Mouse (Mus musculus) cerebellum, postnatal 10 days (tissue): ENCODE data around the gene Slc1a4.

Experiments
- DNase-seq, 2 experiments: peaks; one replicate each; pipeline ENCODE4 v3.0.0; 2021; ENCODE audit warnings: mixed read lengths in 2 of 2

Slc1a4 gene

DNA sequence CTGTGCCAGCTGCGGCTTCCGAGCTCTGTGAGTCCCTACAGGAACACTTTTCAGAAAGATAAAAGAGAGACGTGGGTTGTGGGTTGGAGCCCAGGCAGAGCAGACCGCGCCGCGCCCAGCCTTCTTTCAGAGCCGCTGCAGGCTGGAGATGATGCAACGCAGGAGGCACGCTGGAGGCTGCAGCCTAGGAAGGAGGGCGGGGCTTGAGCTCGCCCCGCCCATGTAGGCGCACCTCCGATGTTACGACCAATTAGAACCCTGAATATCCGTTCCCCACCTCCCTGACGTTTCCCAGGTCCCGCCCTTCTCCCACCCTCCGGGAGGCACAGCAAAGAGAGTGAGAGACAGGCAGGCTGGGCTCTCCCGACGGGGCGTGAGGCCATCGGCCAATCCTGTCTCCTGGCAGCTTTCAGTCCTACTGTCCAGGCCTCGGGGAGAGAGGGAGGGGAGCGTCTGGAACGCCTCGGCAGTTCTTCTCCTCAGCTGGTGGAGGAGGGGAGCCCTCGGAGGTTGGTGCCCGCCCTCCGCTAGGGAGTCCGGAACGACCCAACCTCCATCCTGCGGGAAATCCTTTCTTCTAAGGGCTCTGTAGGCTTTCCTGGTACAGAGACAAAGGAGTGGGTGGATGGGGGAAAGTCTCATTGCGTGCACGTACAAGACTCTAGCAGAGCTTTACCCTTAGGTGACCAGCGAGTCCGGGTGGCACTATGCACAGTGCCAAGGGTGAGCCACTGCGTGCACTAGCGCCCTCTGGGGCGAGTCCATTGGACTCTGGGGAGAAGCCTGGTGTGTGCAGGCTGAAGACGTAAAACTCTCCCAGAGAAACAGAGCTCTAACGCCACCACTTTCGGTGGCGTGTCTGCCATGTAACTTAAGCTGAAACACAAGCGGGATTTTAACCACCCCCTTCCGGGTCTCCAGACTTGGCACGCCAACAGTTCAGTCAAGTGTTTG, at the start of gene Slc1a4:
Gene Slc1a4, minus strand, starts transcription at position 153 of the 954 bp plus-strand sequence.
- DNase-seq: peak; percentile 94 to 97

- no peak for DNase-seq
Observed at GRCm38 (mm10) chr11:20380106-20380505, 47.6 kb upstream of the Slc1a4 start.

GRCm38 (mm10) chr11:20376642-20377041, 44.1 kb upstream of the Slc1a4 start:
- DNase-seq: no peak

DNA sequence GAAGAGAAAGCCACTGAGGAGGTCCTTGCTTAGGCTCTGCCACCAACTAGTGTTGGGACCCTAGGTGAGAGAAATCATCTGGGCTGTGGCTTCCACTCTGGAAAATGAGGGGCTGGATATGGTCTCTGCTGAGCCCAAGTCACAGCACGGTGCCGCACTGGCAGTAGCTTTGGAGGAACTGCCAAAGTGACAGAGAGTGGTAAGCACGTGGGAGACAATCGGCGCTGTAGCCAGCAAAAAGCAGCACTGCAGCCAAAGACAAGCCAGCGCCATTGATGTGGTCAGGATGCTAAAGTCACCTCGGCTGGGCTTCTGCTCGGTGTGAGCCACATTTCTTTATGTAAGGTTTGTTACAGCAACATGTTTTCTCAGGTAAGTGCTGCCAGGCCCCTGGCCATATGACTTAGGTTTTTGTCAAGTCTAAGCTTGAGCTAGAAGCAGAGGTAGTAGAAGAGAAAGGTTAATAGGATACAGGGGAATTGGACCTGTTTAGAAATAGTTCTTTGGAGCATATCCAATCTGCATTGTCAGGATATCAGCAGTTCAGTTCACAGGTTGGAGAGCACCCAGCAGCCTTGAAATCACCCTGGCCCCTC, 40.2 kb upstream of the Slc1a4 start:
- peak; percentile 77 to 84 for DNase-seq

DNA sequence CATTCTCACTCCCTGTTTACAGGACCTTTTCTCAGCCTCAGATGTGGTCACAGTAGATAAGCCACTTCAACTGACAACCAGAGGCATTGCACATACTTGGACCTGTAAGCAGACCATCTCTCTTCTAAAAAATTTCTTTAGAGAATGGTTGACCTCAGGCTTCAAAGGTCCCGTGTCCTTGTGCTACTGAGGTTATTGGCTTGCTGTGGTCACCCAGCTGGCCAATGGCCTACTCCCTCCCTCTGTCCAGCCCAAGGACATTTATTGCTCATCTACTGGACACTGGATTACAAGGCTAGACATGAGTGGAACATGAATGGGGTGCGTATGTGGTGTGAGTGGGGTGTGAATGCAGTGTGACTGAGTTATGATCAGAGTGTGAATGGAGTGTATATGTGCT, 38.0 kb upstream of the Slc1a4 start:
- no peak for DNase-seq

GRCm38 (mm10) chr11:20366456-20366855, 33.9 kb upstream of the Slc1a4 start:
- no peak for DNase-seq

GRCm38 (mm10) chr11:20361354-20361753, 28.8 kb upstream of the Slc1a4 start:
- no peak for DNase-seq

DNA sequence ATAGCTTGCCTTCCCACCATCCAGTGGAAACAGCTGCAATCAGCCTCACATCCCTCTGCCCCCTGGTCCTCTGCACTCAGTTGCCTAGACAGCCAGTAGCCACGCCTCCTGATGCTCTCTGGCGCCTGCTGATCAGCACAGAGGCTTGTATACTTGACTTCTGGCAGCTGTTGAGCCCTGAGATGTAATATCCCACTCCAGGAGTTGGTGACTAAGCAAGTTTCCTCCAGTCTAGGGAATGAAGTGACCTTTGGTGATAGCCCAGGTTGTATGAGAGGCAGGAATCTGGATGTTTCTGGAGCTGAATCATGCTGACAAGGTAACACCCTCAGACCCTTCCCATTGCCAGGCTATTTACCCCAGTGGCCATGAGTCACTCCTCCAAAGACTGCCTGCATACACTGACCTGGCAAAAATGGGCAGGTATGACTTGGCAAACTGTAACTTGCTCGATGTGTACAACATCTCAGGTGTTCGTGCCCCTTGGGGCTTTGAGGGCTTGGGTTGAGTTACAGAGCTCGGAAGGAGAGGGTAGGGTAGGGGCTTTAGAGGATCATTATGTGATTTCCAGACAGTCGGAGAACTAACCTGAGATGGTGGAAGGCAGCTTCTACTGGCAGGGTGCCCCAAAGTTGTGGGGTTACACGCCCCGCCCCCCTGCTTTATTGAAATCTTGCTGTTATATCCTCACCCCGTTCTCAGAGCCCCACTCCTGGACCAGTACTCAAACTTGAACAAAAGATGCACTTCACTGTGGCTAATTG, 25.4 kb upstream of the Slc1a4 start:
- no peak for DNase-seq

DNA sequence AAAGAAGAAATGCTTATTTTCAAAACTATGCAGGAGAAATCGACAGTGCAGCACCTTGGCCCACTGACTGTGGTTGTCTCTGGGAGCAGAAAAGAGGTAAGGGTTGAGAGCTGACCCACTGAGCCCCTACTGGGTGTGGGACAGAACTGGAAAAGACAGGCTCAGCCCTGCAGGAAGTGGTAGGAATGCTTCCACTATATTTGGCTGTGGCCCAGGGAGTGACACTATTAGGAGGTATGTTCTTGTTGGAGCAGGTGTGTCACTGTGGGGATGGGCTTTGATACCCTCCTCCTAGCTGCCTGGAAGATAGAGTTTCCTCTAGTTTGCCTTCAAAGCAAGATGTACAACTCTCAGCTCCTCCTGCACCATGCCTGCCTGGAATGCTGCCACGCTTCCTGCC, 16.0 kb upstream of the Slc1a4 start:
- DNase-seq: peak in 1 of 2 experiments; percentile 28

GRCm38 (mm10) chr11:20347548-20347947, 15.0 kb upstream of the Slc1a4 start:
- DNase-seq: peak; percentile 89 to 92

DNA sequence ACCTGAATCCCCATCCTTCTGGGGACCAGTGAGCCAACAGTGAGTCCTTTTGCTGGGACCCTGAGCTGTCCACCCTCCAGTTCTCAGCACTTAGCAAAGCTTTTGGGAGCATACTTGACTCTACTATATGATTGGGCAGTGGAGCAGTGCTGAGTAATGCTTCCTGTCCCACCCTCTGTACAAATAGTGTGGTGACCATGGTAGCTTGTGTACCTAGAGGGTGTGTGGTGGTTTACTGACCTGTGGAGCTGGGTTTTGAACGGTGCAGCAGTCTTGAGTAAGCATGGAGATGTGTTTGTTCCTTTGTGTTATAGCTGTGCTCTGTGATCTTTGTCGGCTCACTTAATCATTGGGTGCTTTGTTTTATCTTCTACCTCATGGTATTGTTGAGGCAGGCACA, 13.9 kb upstream of the Slc1a4 start:
- DNase-seq: no peak

DNA sequence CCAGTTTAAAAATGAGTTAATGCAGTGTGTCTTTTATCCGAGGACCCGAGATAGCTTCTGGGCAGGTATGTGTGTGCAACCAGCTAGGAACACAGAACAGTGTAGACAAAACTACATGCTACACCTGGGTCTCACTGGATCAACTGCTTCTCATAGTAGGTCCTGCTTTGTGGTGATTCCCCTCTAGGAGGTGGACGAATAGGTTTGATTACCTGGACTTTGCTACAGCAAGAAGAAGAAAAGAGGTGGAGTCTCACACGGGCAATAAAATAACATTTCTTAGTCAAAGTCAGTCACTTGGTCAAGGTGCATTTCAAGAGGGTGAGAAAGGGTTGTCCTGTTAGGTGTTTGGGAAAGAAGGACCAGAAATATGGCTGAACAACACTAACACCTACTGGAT, 11.4 kb upstream of the Slc1a4 start:
- no peak for DNase-seq

- DNase-seq: no peak
Observed at GRCm38 (mm10) chr11:20341598-20341997, 9.1 kb upstream of the Slc1a4 start.

GRCm38 (mm10) chr11:20338703-20339102, 6.2 kb upstream of the Slc1a4 start:
- no peak for DNase-seq

DNA sequence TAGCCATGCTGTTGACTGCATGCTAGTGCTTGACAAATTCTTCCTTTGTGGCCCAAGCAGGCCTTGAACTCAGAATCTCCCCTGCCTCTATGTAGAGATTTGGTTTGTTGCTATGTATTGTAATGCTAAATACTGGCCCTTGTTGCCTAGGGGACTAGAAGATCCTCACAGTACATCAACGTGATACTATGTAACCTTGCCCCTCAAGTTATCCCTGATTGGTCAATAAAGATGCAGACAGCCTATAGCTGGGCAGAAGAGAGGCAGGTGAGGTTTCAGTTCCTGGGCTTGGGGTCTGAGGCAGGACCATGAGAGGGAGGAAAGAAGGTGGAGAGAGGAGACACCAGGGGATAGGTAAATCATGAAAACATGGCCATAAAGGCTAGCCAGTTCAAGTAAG, 1.8 kb upstream of the Slc1a4 start:
- DNase-seq: no peak

DNA sequence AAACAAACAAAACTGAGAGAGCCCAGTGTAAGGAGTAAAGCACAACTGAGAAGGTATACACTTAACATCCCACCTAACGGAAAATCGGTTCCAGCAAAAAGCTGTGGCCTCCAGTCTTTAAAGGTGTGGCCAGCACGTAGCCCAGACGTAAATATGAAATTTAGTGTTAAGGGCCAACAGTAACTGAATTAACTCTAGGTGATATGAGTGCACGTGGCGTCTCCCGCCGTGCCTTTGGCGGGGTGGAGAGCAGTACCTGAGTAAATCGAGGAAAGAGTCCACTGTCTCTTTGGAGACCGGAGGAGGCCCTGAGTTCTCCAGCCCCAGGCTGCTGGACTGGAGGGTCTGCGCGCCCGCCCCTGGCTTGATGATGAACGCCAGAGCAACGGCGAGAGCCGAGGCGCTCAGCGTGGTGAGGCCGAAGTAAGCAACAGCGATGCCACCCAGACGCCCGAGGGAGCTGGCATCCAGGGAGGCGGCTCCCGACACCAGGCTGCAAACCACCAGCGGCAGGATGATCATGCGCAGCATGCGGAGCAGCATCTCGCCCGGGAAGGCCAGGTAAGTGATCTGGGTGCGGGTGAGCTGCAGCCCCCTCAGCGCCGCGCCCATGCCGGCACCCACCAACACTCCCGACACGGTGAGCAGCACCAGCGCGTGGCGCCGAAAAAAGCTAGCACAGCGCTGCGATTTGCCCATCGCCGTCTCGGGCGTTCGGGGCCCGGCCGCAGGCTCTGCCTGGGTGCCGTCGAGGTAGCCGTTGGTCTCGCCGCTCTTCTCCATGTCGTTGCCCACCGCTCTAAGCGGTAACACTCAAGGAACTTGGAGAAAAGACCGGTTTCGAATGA, 599 bp downstream of the Slc1a4 start:
- DNase-seq: peak; percentile 59 to 61

GRCm38 (mm10) chr11:20331027-20331689, 1.4 kb downstream of the Slc1a4 start:
- peak in 1 of 2 experiments; percentile 12 for DNase-seq

GRCm38 (mm10) chr11:20329711-20330110, 2.8 kb downstream of the Slc1a4 start:
- DNase-seq: no peak

GRCm38 (mm10) chr11:20328771-20329170, 3.7 kb downstream of the Slc1a4 start:
- DNase-seq: no peak

GRCm38 (mm10) chr11:20326328-20326995, 6.1 kb downstream of the Slc1a4 start:
- peak in 1 of 2 experiments; percentile 13 for DNase-seq

- no peak for DNase-seq
Observed at GRCm38 (mm10) chr11:20325073-20325694, 7.3 kb downstream of the Slc1a4 start.
